Mouse (Mus musculus) spleen, adult 18-20 months (tissue): ENCODE results near the gene Sfmbt2.

ENCODE experiments used
- DNase-seq, 2 experiments: peaks; one replicate each; pipeline ENCODE4 v3.0.0; 2022; ENCODE audit warnings: mixed read lengths in 2 of 2

Gene Sfmbt2

GRCm38 (mm10) chr2:10569392-10569791, 199.1 kb downstream of the Sfmbt2 start:
- DNase-seq, result no peak

DNA sequence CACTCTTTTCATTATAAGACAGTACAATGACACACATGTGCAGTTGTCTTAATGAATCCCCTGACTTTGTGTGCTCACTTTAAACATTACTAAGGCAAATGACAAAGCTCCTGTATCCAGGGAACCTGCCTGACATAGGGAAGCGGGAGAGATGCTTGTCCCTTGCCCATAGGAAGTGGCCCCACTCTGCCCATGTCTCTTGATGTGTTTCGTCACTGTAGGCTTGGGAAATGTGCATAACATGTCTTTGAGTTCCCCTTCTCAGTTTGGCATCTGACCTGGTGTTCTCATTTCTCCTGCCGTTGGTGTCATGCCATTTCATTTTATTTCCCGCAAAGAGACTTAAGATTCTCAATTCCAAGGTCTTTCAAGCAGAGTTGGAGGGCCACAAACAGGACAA, 202.0 kb downstream of the Sfmbt2 start:
- no peak for DNase-seq

DNA sequence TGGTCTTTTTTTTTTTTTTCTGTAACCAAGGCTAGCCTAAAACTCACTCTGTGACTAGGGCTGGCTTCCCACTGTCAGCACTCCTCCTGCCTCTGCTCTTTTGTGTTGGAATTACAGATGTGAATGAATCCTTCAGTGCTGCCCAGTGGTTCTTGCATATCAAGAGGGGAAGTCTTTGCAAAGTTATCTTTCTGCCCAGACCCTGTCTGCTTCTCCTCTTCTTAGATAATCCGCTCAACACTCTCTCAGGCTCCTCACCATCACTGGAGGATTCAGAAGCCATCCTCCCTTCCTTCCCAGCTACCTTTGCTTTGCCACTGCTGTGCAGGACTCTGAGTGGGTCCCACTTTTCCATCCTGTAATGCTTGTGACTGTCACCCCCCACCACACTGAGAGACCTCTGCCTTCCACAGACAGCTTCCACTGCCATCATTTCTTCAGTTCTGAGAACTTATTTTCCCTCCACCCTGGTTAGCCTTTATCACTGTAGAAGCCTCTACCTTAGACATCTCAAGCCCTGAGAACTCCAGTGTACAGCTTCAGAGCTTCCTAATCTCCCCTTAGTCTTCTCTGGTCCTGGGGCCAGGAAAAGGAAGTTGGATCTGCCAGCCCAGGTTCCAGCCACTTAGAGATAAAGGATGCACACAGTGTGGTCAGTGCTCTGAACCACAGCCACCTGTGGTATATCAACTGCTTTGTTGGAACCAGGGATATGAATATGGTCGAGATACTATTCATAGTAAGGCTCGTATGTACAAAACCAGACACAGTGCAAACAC, 205.8 kb downstream of the Sfmbt2 start:
- no peak for DNase-seq

- DNase-seq, result no peak
Measured at GRCm38 (mm10) chr2:10582673-10583072, 212.4 kb downstream of the Sfmbt2 start.

- DNase-seq, result no peak
Measured at GRCm38 (mm10) chr2:10583103-10583502, 212.8 kb downstream of the Sfmbt2 start.

- DNase-seq, result no peak
Measured at GRCm38 (mm10) chr2:10591310-10591709, 221.0 kb downstream of the Sfmbt2 start.

DNA sequence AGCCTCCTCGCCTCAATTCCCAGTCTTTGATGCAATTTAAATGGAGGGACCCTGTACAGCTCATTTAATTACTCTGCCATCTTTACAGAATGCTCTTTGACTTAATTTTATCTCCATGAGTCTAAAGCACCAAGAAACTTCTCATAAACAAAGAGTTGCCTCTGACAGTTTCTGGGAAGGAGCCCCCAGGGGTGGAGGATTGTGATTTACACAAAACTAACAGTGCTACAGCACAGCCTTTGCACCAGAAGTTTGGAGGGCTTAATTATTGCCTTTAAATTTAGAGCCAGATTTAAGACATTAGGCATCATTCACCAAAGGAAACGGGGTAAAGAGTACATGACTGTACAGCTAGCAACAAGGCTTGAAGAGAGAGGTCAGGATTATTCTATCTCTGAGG, 245.2 kb downstream of the Sfmbt2 start:
- DNase-seq, result no peak
